Mouse (Mus musculus) intestine, postnatal 0 days (tissue): ENCODE measurements at regions not wholly inside any gene's neighbourhood (a gene's known extent, or its start where the extent isn't known, plus 50 kb on each side); places are given as distances from the start of the nearest gene placed in this dataset.

Experiments used
- ATAC-seq: fragments of 200-750 bp; cut with Nextera tagmentation; 2 replicates; pipeline ENCODE4 v1.8.0; 2017; ENCODE audit warnings: mild to moderate bottlenecking, moderate TSS enrichment, moderate library complexity
- H3K27ac ChIP-seq: fragments of 300-500 bp; sonication (generic); 2 replicates; pipeline ENCODE4 v1.5.1; 2014; ENCODE audit warnings: mild to moderate bottlenecking, low read depth, low read length, moderate library complexity
- H3K27me3 ChIP-seq: fragments of 300-500 bp; sonication (generic); replicated peaks from 2 replicates; pipeline ENCODE4 v1.6.1; 2014; ENCODE audit warnings: low read length, mixed read lengths; ENCODE audit not compliant: control insufficient read depth, insufficient read depth
- H3K36me3 ChIP-seq: fragments of 300-500 bp; sonication (generic); 2 replicates; pipeline ENCODE4 v1.6.1; 2014; ENCODE audit warnings: mild to moderate bottlenecking, moderate library complexity; ENCODE audit not compliant: control insufficient read depth, insufficient read depth
- H3K4me1 ChIP-seq: fragments of 300-500 bp; sonication (generic); replicated peaks from 2 replicates; pipeline ENCODE4 v1.6.1; 2014; ENCODE audit warnings: antibody characterized with exemption, low read length, mixed read lengths; ENCODE audit not compliant: control insufficient read depth, insufficient read depth
- H3K4me2 ChIP-seq: fragments of 300-500 bp; sonication (generic); replicated peaks from 2 replicates; pipeline ENCODE4 v1.6.1; 2014; ENCODE audit warnings: low read depth, mild to moderate bottlenecking, moderate library complexity
- H3K4me3 ChIP-seq: fragments of 300-500 bp; sonication (generic); 2 replicates; pipeline ENCODE4 v1.5.1; 2014; ENCODE audit warnings: low read depth, low read length
- H3K9ac ChIP-seq: fragments of 300-500 bp; sonication (generic); 2 replicates; pipeline ENCODE4 v1.6.1; 2014; ENCODE audit warnings: mild to moderate bottlenecking, low read depth, low read length
- H3K9me3 ChIP-seq: fragments of 300-500 bp; sonication (generic); 2 replicates; pipeline ENCODE4 v1.6.1; 2016; ENCODE audit warnings: mixed run types; ENCODE audit not compliant: control insufficient read depth
- CTCF ChIP-seq: sonication (generic); IDR thresholded peaks from 2 replicates; pipeline ENCODE4 v1.5.1; 2016; ENCODE audit warnings: low read depth, mild to moderate bottlenecking, control low read depth, antibody characterized with exemption, moderate library complexity
- WGBS: fragments of 180-500 bp; shearing (Covaris S2); extraction: QIAGEN DNeasy Blood & Tissue Kit; methylation state at CpG from one replicate; pipeline ENCODE4 v1.1.7; 2014; 5-methylcytosine and 5-hydroxymethylcytosine counted together

- ATAC-seq, result no peak
- no peaks in the 10 kb centered on the region for H3K27me3 ChIP-seq
These were observed 124.6 kb downstream of the Atp23 start for GRCm38 (mm10) chr10:126776603-126777002.

GRCm38 (mm10) chr10:126775946-126776345 is 125.2 kb downstream of the Atp23 start:
- no peaks in the 10 kb centered on the region for H3K27me3 ChIP-seq
- no peak overlapping the region for H3K4me3 ChIP-seq
- no peaks in the 10 kb centered on the region for H3K4me1 ChIP-seq
- ATAC-seq, result no peak
- TF ChIP-seq CTCF, result no peak
- no peaks in the 10 kb centered on the region for H3K36me3 ChIP-seq
- no peak overlapping the region for H3K27ac ChIP-seq
- H3K9me3 ChIP-seq, result no peaks in the 10 kb centered on the region
- 87% methylated on average over 13 of the region's 13 CpGs for WGBS
- H3K4me2 ChIP-seq, result no peak overlapping the region
- no peak overlapping the region for H3K9ac ChIP-seq

More at GRCm38 (mm10) chr10:126776603-126777002, 124.6 kb downstream of the Atp23 start:
- TF ChIP-seq CTCF, result no peak
- Histone ChIP-seq H3K36me3 (no peaks in the 10 kb centered on the region), H3K9me3 (no peaks in the 10 kb centered on the region), H3K4me3 (no peak overlapping the region), H3K9ac (no peak overlapping the region), H3K27ac (no peak overlapping the region), H3K4me2 (no peak overlapping the region), H3K4me1 (no peaks in the 10 kb centered on the region)
- 68% methylated on average over 3 of the region's 3 CpGs for WGBS

- Histone ChIP-seq H3K4me3 (no peak overlapping the region), H3K36me3 (no peaks in the 10 kb centered on the region), H3K4me1 (no peaks in the 10 kb centered on the region), H3K27ac (no peak overlapping the region), H3K4me2 (no peak overlapping the region), H3K27me3 (no peaks in the 10 kb centered on the region), H3K9ac (no peak overlapping the region), H3K9me3 (no peaks in the 10 kb centered on the region)
- WGBS, result 70% methylated on average over 6 of the region's 6 CpGs
- no peak for ATAC-seq
- TF ChIP-seq CTCF, result no peak
These were observed 130.6 kb downstream of the Atp23 start for GRCm38 (mm10) chr10:126770446-126771020.

GRCm38 (mm10) chr10:126765648-126766047 is 135.5 kb downstream of the Atp23 start:
- Histone ChIP-seq H3K36me3 (no peaks in the 10 kb centered on the region), H3K27ac (no peak overlapping the region), H3K27me3 (no peaks in the 10 kb centered on the region), H3K4me2 (no peak overlapping the region), H3K9me3 (no peaks in the 10 kb centered on the region), H3K4me3 (no peak overlapping the region), H3K4me1 (no peaks in the 10 kb centered on the region), H3K9ac (no peak overlapping the region)
- ATAC-seq, result no peak
- 66% methylated on average over 2 of the region's 2 CpGs for WGBS
- no peak for TF ChIP-seq CTCF

- no peaks in the 10 kb centered on the region for H3K9me3 ChIP-seq
- 71% methylated on average over 8 of the region's 8 CpGs for WGBS
These were observed 136.4 kb downstream of the Atp23 start for GRCm38 (mm10) chr10:126764740-126765139.

GRCm38 (mm10) chr10:126763976-126764375 is 137.2 kb downstream of the Atp23 start:
- Histone ChIP-seq H3K9me3 (no peaks in the 10 kb centered on the region), H3K9ac (no peak overlapping the region), H3K36me3 (no peaks in the 10 kb centered on the region), H3K4me3 (no peak overlapping the region), H3K27ac (no peak overlapping the region), H3K4me1 (no peaks in the 10 kb centered on the region), H3K4me2 (no peak overlapping the region), H3K27me3 (no peaks in the 10 kb centered on the region)
- no peak for ATAC-seq
- 71% methylated on average over 5 of the region's 5 CpGs for WGBS
- TF ChIP-seq CTCF, result no peak

More at GRCm38 (mm10) chr10:126764740-126765139, 136.4 kb downstream of the Atp23 start:
- H3K9ac ChIP-seq, result no peak overlapping the region
- H3K4me1 ChIP-seq, result no peaks in the 10 kb centered on the region
- no peaks in the 10 kb centered on the region for H3K36me3 ChIP-seq
- ATAC-seq, result no peak
- no peaks in the 10 kb centered on the region for H3K27me3 ChIP-seq
- H3K27ac ChIP-seq, result no peak overlapping the region
- no peak overlapping the region for H3K4me2 ChIP-seq
- TF ChIP-seq CTCF, result peak; percentile 15; the same call in 1 of the 2 replicates
- H3K4me3 ChIP-seq, result no peak overlapping the region

- no peak for ATAC-seq
- no peak for TF ChIP-seq CTCF
- Histone ChIP-seq H3K9me3 (no peaks in the 10 kb centered on the region), H3K27ac (no peak overlapping the region), H3K4me3 (no peak overlapping the region), H3K4me2 (no peak overlapping the region), H3K9ac (no peak overlapping the region), H3K36me3 (no peaks in the 10 kb centered on the region), H3K27me3 (no peaks in the 10 kb centered on the region), H3K4me1 (no peaks in the 10 kb centered on the region)
- 71% methylated on average over 7 of the region's 7 CpGs for WGBS
These were observed 142.5 kb downstream of the Atp23 start for GRCm38 (mm10) chr10:126758682-126759081.
